Mouse (Mus musculus): ENCODE data around the gene Gm7247.
"Not testable (repeated sequence)": the region's sequence is repeated elsewhere in the genome, so short reads cannot be mapped to it uniquely, and the experiment has no call there.

Gm7247 gene

DNA sequence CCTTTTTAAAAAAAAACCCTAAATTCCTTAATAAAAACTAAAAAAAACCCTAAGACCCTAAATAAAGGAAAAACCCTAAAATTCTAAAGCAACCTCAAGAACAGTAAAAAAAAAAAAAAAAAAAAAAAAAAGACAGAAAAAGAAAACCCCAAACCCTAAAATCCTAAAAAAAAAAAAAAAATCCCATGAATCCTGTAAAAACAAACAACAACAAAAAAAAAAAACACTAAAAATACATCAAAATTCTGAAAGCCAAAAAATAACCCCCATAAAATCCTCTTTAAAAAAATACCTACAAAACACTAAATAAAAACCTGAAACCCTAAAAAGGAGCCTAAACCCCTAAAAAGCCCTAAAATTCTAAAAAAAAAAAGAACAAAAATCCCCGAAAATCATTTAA, 135.4 kb downstream of the Gm7247 start:
- DNase-seq (ENCODE audit: low spot score): no peak

DNA sequence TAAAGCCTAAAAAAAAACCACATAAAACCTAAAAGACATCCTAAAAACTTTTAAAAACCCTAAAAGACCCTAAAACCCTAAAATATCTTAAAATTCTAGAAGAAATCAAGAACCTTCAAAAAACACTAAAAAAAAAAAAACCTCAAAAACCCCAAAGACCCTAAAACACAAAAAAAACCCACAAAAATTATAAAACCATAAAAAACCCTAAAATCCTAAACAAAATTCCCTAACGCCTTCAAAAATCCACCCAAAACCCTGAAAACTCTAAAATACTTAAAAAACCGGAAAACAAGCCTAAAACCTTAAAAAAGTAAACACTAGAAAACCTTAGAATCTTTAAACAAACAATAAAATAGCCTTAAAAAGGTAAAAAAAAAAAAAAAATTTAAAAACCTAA, 136.4 kb downstream of the Gm7247 start:
- no peak for DNase-seq (ENCODE audit: low spot score)

DNA sequence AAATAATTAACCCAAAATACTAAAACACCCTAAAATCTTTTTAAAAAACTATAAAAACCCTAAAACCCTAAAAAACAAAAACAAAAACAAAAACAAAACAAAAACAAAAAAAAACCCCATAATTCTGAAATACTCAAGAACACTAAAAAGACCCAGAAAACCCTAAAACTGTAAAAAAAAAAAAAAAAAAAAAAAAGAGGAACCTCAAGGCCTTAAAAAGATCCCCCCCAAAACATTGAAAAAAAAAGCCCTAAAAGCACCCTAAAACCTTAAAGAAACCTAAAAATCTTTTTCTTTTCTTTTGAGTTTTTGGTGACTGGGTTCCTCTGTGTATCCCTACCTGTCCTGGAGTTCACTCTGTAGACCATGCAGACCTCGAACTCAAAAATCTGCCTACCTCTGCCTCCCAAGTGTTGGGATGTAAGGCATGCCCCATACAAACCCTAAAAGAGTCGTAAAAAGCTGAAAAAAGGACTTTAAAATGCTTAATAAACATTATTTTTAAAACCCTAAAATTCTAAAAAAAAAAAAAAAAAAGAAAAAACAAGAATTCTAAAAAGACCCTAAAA, 138.2 kb downstream of the Gm7247 start:
- no peak for DNase-seq (ENCODE audit: low spot score)

DNA sequence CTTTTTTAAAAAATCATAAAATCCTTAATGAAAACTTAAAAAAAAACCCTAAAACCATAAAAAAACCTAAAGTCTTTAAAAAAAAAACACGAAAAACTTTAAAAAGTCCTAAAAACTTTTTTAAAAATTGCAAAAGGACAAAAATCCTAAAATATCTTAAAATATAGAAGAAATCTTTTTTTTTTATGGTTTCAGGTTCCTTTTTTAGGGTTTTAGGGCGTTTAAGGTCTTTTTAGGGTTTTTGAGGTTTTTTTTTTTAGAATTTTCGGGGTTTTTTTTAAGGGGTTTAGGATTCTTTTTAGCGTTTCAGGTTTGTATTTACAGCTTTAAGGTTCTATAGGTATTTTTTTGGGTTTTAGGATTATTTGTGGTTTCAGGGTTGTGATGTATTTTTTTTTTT, 138.9 kb downstream of the Gm7247 start:
- DNase-seq (ENCODE audit: low spot score): no peak

DNA sequence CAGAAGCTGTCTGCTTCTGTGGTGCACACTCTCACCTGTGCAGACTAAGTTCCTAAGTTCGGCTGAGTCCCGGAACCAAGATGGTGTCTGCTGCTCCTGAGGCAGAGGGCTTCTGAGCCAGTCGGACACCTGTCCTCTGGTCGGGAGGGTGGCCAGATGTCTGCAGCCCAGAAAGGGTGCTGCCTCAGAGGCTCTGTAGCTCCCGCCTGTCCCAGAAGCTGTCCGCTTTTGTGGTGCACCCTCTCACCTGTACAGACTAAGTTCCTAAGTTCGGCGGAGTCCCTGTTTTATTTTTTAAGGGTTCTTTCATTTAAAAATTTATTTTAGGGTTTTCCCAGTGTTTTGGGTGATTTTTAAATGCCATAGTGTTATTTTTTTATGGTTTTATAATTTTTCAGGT, 145.9 kb downstream of the Gm7247 start:
- DNase-seq (ENCODE audit: low spot score): no peak

DNA sequence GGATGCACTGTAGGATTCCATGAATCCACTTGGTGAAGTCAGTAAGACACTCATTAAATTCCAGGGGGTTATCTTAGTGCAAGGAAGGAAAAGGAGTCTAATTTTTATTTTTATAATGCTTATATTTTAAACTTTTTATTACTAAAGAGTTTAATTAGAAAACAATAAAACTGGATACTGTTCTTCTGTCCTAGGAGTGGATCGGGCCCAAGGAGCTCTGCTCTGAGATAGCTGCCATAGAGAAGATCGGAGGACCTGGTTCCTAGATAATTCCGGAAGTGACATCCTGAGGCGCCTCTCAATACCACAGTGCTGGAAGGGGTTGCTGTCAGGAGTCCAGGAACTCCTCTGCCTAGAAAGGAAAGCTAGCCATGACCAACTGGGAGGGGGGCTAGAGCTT, 190.9 kb downstream of the Gm7247 start, which contains the start of gene Gm5622:
Gene Gm5622 (plus strand): TSS at position 301 of the 400 bp plus-strand sequence.
- no peak for DNase-seq (ENCODE audit: low spot score)

DNA sequence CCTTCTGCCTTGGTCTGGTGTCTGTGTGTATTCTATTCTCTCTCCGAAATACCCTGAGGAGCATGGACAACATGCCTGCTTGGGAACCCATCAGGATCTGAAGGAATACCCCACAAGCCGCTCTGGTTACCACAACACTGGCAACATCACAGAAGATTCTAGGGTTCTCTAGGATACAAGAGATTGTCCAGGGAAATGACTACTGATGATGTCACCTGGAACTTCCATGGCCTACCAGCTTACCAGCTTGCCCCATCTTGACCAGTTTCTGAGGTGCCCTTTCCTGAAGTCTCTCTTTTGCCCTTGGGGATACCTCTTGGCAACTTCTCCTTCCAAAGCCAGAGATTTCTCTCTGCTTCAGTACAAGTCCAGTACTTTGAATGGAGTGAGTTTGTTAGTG, 212.4 kb downstream of the Gm7247 start, which contains the start of gene Gm17175:
Gene Gm17175 (minus strand): TSS at position 101 of the 400 bp plus-strand sequence.
- not testable (repeated sequence) for DNase-seq (ENCODE audit: low spot score)

DNA sequence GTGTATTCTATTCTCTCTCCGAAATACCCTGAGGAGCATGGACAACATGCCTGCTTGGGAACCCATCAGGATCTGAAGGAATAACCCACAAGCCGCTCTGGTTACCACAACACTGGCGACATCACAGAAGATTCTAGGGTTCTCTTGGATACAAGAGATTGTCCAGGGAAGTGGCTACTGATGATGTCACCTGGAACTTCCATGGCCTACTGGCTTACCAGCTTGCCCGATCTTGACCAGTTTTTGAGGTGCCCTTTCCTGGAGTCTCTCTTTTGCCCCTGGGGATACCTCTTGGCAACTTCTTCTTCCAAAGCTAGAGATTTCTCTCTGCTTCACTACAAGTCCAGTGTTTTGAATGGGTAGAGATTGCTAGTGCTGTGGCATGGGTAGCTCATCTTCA, 230.5 kb downstream of the Gm7247 start, which contains the start of gene Gm17174:
Gene Gm17174 (minus strand): TSS at position 101 of the 400 bp plus-strand sequence.
- DNase-seq (ENCODE audit: low spot score): not testable (repeated sequence)

DNA sequence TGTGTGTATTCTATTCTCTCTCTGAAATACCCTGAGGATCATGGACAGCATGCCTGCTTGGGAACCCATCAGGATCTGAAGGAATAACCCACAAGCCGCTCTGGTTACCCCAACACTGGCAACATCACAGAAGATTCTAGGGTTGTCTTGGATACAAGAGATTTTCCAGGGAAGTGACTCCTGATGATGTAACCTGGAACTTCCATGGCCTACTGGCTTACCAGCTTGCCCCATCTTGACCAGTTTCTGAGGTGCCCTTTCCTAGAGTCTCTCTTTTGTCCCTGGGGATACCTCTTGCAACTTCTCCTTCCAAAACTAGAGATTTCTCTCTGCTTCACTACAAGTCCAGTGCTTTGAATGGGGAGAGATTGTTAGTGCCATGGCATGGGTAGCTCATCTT, 249.7 kb downstream of the Gm7247 start, which contains the start of gene Gm17078:
Gene Gm17078 (minus strand): TSS at position 101 of the 400 bp plus-strand sequence.
- no peak for DNase-seq (ENCODE audit: low spot score)

Measured in c-Kit-positive CD71-positive TER-119-positive erythroid progenitor cells, embryonic 14.5 days (primary cell).